Mouse (Mus musculus): ENCODE measurements at regions not wholly inside any gene's neighbourhood (a gene's known extent, or its start where the extent isn't known, plus 50 kb on each side); places are given as distances from the start of the nearest gene placed in this dataset.

DNA sequence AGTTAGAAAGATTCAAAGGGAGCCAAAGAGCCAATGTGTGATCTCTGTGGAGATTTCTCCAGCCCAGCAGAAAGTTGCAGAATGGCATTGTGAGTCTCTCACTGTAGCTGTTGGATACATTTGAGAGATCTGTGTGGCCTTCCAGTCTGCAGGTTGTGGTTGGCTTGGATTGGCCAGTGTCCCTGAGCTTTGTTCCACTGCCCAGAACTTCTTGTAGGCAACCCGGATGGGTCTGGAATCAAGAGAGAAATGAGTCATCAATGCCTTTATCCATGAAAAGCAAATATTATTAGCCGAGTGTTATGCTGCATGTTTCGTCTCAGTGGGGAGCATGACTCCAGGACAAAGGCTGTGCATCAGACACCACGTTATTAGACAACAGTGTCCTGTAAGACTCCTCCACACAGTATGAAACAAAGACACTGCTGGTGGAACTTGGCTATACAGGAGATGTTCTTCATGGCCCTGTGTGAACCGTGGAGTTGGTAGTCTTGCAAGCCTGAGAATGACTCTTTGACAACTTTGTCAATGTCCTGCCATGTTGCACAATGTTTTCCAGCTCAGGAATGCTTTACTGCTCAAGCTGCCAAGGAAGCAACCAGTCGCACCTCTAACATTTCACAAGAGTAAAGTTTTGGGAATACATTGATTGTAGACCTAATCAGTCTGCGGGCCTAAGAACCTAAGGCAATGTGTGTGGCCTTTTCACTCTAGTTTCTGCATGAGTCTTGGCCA lies 67.1 kb downstream of the Crygs start:
- TF ChIP-seq POLR2A (IDR thresholded peaks at IDR 0.05; ENCODE audit: insufficient read depth, low read depth, low read length) (no peak), CTCF (IDR thresholded peaks at IDR 0.05; ENCODE audit: insufficient read depth, low read depth, low read length) (no peak)
